Mouse (Mus musculus) kidney, embryonic 14.5 days (tissue): Measurements from ENCODE around the gene Usp39. TPM values are rescaled to one million over a fixed set of nuclear protein-coding genes. Genes with fewer than 3 reads are reported as not detected.

ENCODE experiments used
- ATAC-seq: fragments of 200-750 bp; cut with Nextera tagmentation; 2 replicates; pipeline ENCODE4 v1.8.0; 2017; ENCODE audit warnings: moderate number of reproducible peaks, mild to moderate bottlenecking, moderate TSS enrichment, moderate library complexity; ENCODE audit not compliant: low FRiP score, low TSS enrichment
- H3K27ac ChIP-seq: fragments of 300-500 bp; sonication (generic); 2 replicates; pipeline ENCODE4 v1.5.1; 2014; ENCODE audit warnings: low read depth, mild to moderate bottlenecking, low read length, moderate library complexity, mixed read lengths
- H3K27me3 ChIP-seq: fragments of 300-500 bp; sonication (generic); 2 replicates; pipeline ENCODE4 v1.6.1; 2014; ENCODE audit warnings: mild to moderate bottlenecking, low read length; ENCODE audit not compliant: control insufficient read depth, insufficient read depth
- H3K36me3 ChIP-seq: fragments of 300-500 bp; sonication (generic); 2 replicates; pipeline ENCODE4 v1.6.1; 2014; ENCODE audit warnings: low read length, mixed read lengths; ENCODE audit not compliant: control insufficient read depth, insufficient read depth
- H3K4me1 ChIP-seq: fragments of 300-500 bp; sonication (generic); 2 replicates; pipeline ENCODE4 v1.6.1; 2014; ENCODE audit warnings: low read length, mixed read lengths; ENCODE audit not compliant: control insufficient read depth, insufficient read depth
- H3K4me2 ChIP-seq: fragments of 300-500 bp; sonication (generic); replicated peaks from 2 replicates; pipeline ENCODE4 v1.6.1; 2014; ENCODE audit warnings: low read depth, mild to moderate bottlenecking, low read length
- H3K4me3 ChIP-seq: fragments of 300-500 bp; sonication (generic); 2 replicates; pipeline ENCODE4 v1.5.1; 2014; ENCODE audit warnings: mild to moderate bottlenecking, low read length
- H3K9ac ChIP-seq: fragments of 300-500 bp; sonication (generic); 2 replicates; pipeline ENCODE4 v1.6.1; 2014; ENCODE audit warnings: low read depth, mild to moderate bottlenecking, low read length, moderate library complexity
- H3K9me3 ChIP-seq: fragments of 300-500 bp; sonication (generic); 2 replicates; pipeline ENCODE4 v1.6.1; 2016; ENCODE audit warnings: low read length; ENCODE audit not compliant: control insufficient read depth
- WGBS: fragments of 180-500 bp; shearing (Covaris S2); extraction: QIAGEN DNeasy Blood & Tissue Kit; methylation state at CpG from one replicate; pipeline ENCODE4 v1.1.7; 2014; 5-methylcytosine and 5-hydroxymethylcytosine counted together
- polyA plus RNA-seq: library from polyadenylated mRNA; unstranded; fragments of >200 nt; fragmentation: Nextera tagmentation; extraction: Ambion mirVana; gene quantifications from 2 replicates; pipeline ENCODE4 v1.2.1, GENCODE M21; 2014

Usp39 gene
- polyA plus RNA-seq, 1 experiment from 2014 or later: 69.1 TPM

- H3K4me2 ChIP-seq: no peak overlapping the region
- 77% methylated on average over 15 of the region's 15 CpGs for WGBS
- H3K4me3 ChIP-seq: no peak overlapping the region
- no peak overlapping the region for H3K27ac ChIP-seq
- no peaks in the 10 kb centered on the region for H3K4me1 ChIP-seq
- peaks cover 8% of the 10 kb centered on the region; the same call in 1 of the 2 replicates for H3K27me3 ChIP-seq
- no peak overlapping the region for H3K9ac ChIP-seq
- ATAC-seq: no peak
- no peaks in the 10 kb centered on the region for H3K36me3 ChIP-seq
- H3K9me3 ChIP-seq: no peaks in the 10 kb centered on the region
These were observed 30.0 kb upstream of the Usp39 start for GRCm38 (mm10) chr6:72374820-72375563.

GRCm38 (mm10) chr6:72374206-72374605, 29.2 kb upstream of the Usp39 start:
- Histone ChIP-seq H3K9ac (no peak overlapping the region), H3K36me3 (no peaks in the 10 kb centered on the region), H3K27ac (no peak overlapping the region), H3K27me3 (peaks cover under 1% of the 10 kb centered on the region; the same call in 1 of the 2 replicates), H3K4me3 (no peak overlapping the region), H3K4me1 (no peaks in the 10 kb centered on the region), H3K4me2 (no peak overlapping the region), H3K9me3 (no peaks in the 10 kb centered on the region)
- no peak for ATAC-seq
- WGBS: 72% methylated on average over 7 of the region's 7 CpGs

DNA sequence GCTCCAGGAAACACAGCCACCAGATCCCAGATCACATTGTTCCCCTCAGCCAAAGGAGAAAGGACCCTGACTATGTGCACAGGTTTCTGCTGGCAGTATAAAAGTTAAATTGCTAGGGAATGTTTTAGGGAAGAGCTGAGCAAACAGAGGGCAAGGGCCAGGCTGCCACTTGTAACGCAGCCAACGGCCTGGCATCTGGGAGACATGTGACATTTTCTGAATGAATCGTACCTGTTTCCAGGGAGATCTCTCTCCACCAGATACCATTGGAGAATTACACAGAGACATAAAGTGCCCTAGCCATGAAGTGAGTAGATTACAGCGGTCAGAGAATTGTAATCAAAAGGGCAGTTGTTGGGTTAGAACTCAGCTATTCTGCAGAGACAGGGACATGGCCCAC, 28.2 kb upstream of the Usp39 start:
- Histone ChIP-seq H3K36me3 (no peaks in the 10 kb centered on the region), H3K4me2 (no peak overlapping the region), H3K27me3 (no peaks in the 10 kb centered on the region), H3K9me3 (no peaks in the 10 kb centered on the region), H3K27ac (no peak overlapping the region), H3K9ac (no peak overlapping the region), H3K4me3 (no peak overlapping the region), H3K4me1 (no peaks in the 10 kb centered on the region)
- ATAC-seq: no peak
- WGBS: 87% methylated on average over 4 of the region's 4 CpGs

GRCm38 (mm10) chr6:72371571-72371970, 26.6 kb upstream of the Usp39 start:
- Histone ChIP-seq H3K9ac (no peak overlapping the region), H3K9me3 (no peaks in the 10 kb centered on the region), H3K4me3 (no peak overlapping the region), H3K27me3 (no peaks in the 10 kb centered on the region), H3K27ac (no peak overlapping the region), H3K4me2 (no peak overlapping the region), H3K4me1 (no peaks in the 10 kb centered on the region), H3K36me3 (no peaks in the 10 kb centered on the region)
- no peak for ATAC-seq
- 26% methylated on average over 1 of the region's 1 CpGs for WGBS

DNA sequence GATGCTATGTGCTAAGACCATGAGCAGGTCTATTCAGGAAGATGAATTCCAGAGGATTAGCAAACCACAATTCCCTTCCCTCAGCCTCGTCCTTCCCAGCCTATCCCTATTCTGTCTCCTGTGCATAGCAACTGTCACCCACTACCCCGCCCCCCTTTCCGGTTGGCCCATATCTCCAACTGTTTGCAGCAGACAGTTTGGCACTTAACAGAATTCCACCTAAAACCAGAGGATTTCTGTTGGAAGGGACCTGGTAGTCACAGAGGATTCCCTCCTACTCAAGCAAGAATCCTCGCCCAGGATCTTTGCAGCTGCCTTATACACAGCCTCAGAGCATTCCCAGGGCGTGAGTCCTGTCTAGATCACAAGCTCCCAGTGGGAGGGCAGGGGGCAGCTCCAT, 26.2 kb upstream of the Usp39 start:
- no peak overlapping the region for H3K27ac ChIP-seq
- no peak overlapping the region for H3K4me2 ChIP-seq
- H3K4me3 ChIP-seq: no peak overlapping the region
- WGBS: 59% methylated on average over 5 of the region's 5 CpGs
- H3K9me3 ChIP-seq: no peaks in the 10 kb centered on the region
- no peaks in the 10 kb centered on the region for H3K4me1 ChIP-seq
- ATAC-seq: no peak
- no peak overlapping the region for H3K9ac ChIP-seq
- no peaks in the 10 kb centered on the region for H3K27me3 ChIP-seq
- H3K36me3 ChIP-seq: no peaks in the 10 kb centered on the region

- H3K27ac ChIP-seq: no peak overlapping the region
- H3K9me3 ChIP-seq: no peaks in the 10 kb centered on the region
- no peaks in the 10 kb centered on the region for H3K27me3 ChIP-seq
- no peak overlapping the region for H3K4me3 ChIP-seq
- no peaks in the 10 kb centered on the region for H3K4me1 ChIP-seq
- H3K9ac ChIP-seq: no peak overlapping the region
- WGBS: 74% methylated on average over 12 of the region's 12 CpGs
- no peak for ATAC-seq
- H3K4me2 ChIP-seq: no peak overlapping the region
- H3K36me3 ChIP-seq: no peaks in the 10 kb centered on the region
These were observed 25.1 kb upstream of the Usp39 start for GRCm38 (mm10) chr6:72370091-72370490.

DNA sequence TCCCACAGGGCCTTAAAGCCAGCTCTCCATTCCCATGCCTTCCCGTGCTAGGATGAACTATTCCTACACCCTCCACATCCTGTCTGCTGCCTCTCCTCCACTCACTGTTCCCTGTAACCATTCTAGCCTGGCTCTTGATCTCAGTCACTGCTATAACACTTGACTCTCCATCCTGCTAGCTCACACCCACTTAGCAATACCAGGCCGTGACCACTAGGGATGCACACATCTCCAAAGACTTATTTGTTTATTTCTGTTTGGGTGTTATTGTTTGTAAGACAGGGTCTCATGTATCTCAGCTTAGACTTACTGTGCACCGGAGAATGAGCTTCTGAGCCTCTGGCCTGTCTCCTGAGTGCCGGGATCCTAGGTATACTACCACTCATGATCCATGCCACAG, 24.6 kb upstream of the Usp39 start:
- Histone ChIP-seq H3K4me3 (no peak overlapping the region), H3K4me2 (no peak overlapping the region), H3K4me1 (no peaks in the 10 kb centered on the region), H3K36me3 (no peaks in the 10 kb centered on the region), H3K9me3 (no peaks in the 10 kb centered on the region), H3K27ac (no peak overlapping the region), H3K27me3 (no peaks in the 10 kb centered on the region), H3K9ac (no peak overlapping the region)
- WGBS: 87% methylated on average over 4 of the region's 4 CpGs
- ATAC-seq: no peak

GRCm38 (mm10) chr6:72367460-72367974, 22.5 kb upstream of the Usp39 start:
- Histone ChIP-seq H3K27ac (no peak overlapping the region), H3K4me2 (no peak overlapping the region), H3K36me3 (no peaks in the 10 kb centered on the region), H3K9me3 (no peaks in the 10 kb centered on the region), H3K27me3 (no peaks in the 10 kb centered on the region), H3K4me1 (0 out of 2 replicates have a peak, but pooled peaks cover 4% of the 10 kb centered on the region), H3K4me3 (no peak overlapping the region), H3K9ac (no peak overlapping the region)
- WGBS: 96% methylated on average over 3 of the region's 4 CpGs
- no peak for ATAC-seq

GRCm38 (mm10) chr6:72366844-72367443, 22.0 kb upstream of the Usp39 start, which contains the start of gene Rnf181:
Gene Rnf181, minus strand, starts transcription at chr6:72366956.
- Histone ChIP-seq H3K4me2 (no peak within 1 kb of the TSS), H3K27me3 (no peaks in the 10 kb centered on the region), H3K9me3 (no peaks in the 10 kb centered on the region), H3K9ac (no peak within 1 kb of the TSS), H3K4me1 (0 out of 2 replicates have a peak, but pooled peaks cover 4% of the 10 kb centered on the region), H3K4me3 (no peak within 1 kb of the TSS), H3K27ac (no peak within 1 kb of the TSS), H3K36me3 (no peaks in the 10 kb centered on the region)
- no peak for ATAC-seq
- 72% methylated on average over 4 of the region's 4 CpGs for WGBS
